Mouse (Mus musculus): ENCODE data around the gene Ubl3.

- TF ChIP-seq CTCF (IDR thresholded peaks at IDR 0.05; ENCODE audit: extremely low read depth, insufficient read depth, insufficient read length, insufficient replicate concordance): no peak
- TF ChIP-seq POLR2A (IDR thresholded peaks at IDR 0.05; ENCODE audit: low read depth, low read length): no peak
Observed at GRCm38 (mm10) chr5:148533924-148534323, 18.7 kb downstream of the Ubl3 start.
